Mouse (Mus musculus) forebrain, embryonic 14.5 days (tissue): ENCODE data around the gene Gm45062. TPM values are rescaled to one million over a fixed set of nuclear protein-coding genes. Genes with fewer than 3 reads are reported as not detected.
"Not testable (repeated sequence)": the region's sequence is repeated elsewhere in the genome, so short reads cannot be mapped to it uniquely, and the experiment has no call there.

Source experiments
- ATAC-seq: fragments of 200-750 bp; cut with Nextera tagmentation; 2 replicates; pipeline ENCODE4 v1.8.0; 2017; ENCODE audit warnings: mild to moderate bottlenecking, moderate library complexity
- DNase-seq: peaks from one replicate; pipeline ENCODE4 v3.0.0-alpha.2; 2015; ENCODE audit warnings: low spot score
- H3K27ac ChIP-seq: fragments of 300-500 bp; sonication (generic); 2 replicates; pipeline ENCODE4 v1.5.1; 2014; ENCODE audit warnings: low read depth, mild to moderate bottlenecking, control low read depth, low read length, moderate library complexity
- H3K27me3 ChIP-seq: fragments of 300-500 bp; sonication (generic); replicated peaks from 2 replicates; pipeline ENCODE4 v1.6.1; 2014; ENCODE audit warnings: low read length, control low read depth, mixed read lengths; ENCODE audit not compliant: control insufficient read depth, insufficient read depth
- H3K36me3 ChIP-seq: fragments of 300-500 bp; sonication (generic); 2 replicates; pipeline ENCODE4 v1.6.1; 2014; ENCODE audit warnings: low read length, control low read depth; ENCODE audit not compliant: control insufficient read depth, insufficient read depth
- H3K4me1 ChIP-seq: fragments of 300-500 bp; sonication (generic); 2 replicates; pipeline ENCODE4 v1.6.1; 2014; ENCODE audit warnings: antibody characterized with exemption, low read length, control low read depth; ENCODE audit not compliant: control insufficient read depth, insufficient read depth
- H3K4me2 ChIP-seq: fragments of 300-500 bp; sonication (generic); 2 replicates; pipeline ENCODE4 v1.6.1; 2014; ENCODE audit warnings: mild to moderate bottlenecking, control low read depth, low read length
- H3K4me3 ChIP-seq: fragments of 300-500 bp; sonication (generic); 2 replicates; pipeline ENCODE4 v1.5.1; 2014; ENCODE audit warnings: low read depth, low read length, control low read depth
- H3K9ac ChIP-seq: fragments of 300-500 bp; sonication (generic); 2 replicates; pipeline ENCODE4 v1.6.1; 2014; ENCODE audit warnings: mild to moderate bottlenecking, low read length, control low read depth, moderate library complexity
- H3K9me3 ChIP-seq: fragments of 300-500 bp; sonication (generic); replicated peaks from 2 replicates; pipeline ENCODE4 v1.6.1; 2016; ENCODE audit warnings: low read length, control low read depth, mixed read lengths; ENCODE audit not compliant: control insufficient read depth
- WGBS: fragments of 180-500 bp; shearing (Covaris S2); extraction: QIAGEN DNeasy Blood & Tissue Kit; methylation state at CpG from one replicate; pipeline ENCODE4 v1.1.7; 2014; 5-methylcytosine and 5-hydroxymethylcytosine counted together
- polyA plus RNA-seq: library from polyadenylated mRNA; unstranded; fragments of >200 nt; fragmentation: Nextera tagmentation; extraction: Ambion mirVana; gene quantifications from 2 replicates; pipeline ENCODE4 v1.2.1, GENCODE M21; 2014

Gene Gm45062
- polyA plus RNA-seq, 1 experiment from 2014 or later = 14.3 TPM

DNA sequence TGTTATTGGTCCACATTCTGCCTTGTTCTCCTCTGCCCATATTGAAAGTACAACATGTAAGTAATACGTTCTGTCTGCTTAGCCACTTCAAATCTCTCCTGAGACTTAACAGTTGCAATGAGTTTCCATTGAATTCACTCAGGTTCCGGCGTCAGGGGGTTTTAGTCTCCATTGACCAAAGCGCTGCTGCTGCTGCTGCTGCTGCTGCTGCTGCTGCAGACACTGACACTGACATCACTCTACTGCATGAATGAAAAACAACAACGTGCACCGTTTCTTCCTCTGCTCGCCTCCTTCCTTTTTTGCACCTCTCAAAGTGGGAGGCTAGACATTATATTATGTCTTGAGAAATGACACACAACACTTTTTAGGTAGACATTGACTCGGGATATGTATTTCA, 253.2 kb downstream of the Gm45062 start:
- no peak for ATAC-seq
- Histone ChIP-seq H3K36me3 (no peaks in the 10 kb centered on the region), H3K4me2 (peak overlapping the region; percentile 64), H3K4me3 (peak overlapping the region; percentile 91), H3K27ac (no peak overlapping the region; the same call in 1 of the 2 replicates), H3K9ac (peak overlapping the region; percentile 97), H3K27me3 (no peaks in the 10 kb centered on the region), H3K4me1 (peaks cover 16% of the 10 kb centered on the region), H3K9me3 (no peaks in the 10 kb centered on the region)
- WGBS = 6% methylated on average over 8 of the region's 8 CpGs
- peak; percentile 61 for DNase-seq

- no peak overlapping the region for H3K27ac ChIP-seq
- 77% methylated on average over 3 of the region's 3 CpGs for WGBS
- H3K4me2 ChIP-seq = no peak overlapping the region
- no peaks in the 10 kb centered on the region for H3K36me3 ChIP-seq
- no peaks in the 10 kb centered on the region for H3K27me3 ChIP-seq
- no peak overlapping the region for H3K9ac ChIP-seq
- DNase-seq (no peak), ATAC-seq (no peak)
- H3K9me3 ChIP-seq = no peaks in the 10 kb centered on the region
- H3K4me3 ChIP-seq = no peak overlapping the region
- H3K4me1 ChIP-seq = no peaks in the 10 kb centered on the region
These were observed 260.4 kb downstream of the Gm45062 start for GRCm38 (mm10) chr6:8519687-8520086.

DNA sequence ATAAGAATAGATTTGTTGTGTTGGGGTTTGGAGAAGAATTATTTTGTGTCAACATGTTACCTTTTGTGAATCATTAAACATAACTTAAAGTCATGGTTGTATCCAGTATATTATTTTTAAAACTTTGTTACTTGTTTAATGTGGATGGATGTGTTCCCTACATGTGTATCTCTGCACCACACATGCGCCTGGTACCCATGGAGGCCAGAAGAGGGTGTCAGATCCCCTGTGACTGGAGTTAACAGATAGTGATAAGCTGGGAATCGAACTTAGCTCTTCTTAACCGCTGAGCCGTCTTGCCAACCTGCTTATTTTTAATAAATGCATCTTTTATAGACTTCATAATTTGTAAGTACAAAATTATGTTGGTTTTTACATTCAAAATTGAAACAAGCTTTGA, 262.0 kb downstream of the Gm45062 start:
- Histone ChIP-seq H3K36me3 (no peaks in the 10 kb centered on the region), H3K4me2 (no peak overlapping the region), H3K9ac (no peak overlapping the region), H3K27ac (no peak overlapping the region), H3K4me3 (no peak overlapping the region), H3K4me1 (no peaks in the 10 kb centered on the region), H3K27me3 (no peaks in the 10 kb centered on the region), H3K9me3 (no peaks in the 10 kb centered on the region)
- WGBS = 98% methylated on average over 4 of the region's 4 CpGs
- no peak for ATAC-seq
- DNase-seq = no peak

DNA sequence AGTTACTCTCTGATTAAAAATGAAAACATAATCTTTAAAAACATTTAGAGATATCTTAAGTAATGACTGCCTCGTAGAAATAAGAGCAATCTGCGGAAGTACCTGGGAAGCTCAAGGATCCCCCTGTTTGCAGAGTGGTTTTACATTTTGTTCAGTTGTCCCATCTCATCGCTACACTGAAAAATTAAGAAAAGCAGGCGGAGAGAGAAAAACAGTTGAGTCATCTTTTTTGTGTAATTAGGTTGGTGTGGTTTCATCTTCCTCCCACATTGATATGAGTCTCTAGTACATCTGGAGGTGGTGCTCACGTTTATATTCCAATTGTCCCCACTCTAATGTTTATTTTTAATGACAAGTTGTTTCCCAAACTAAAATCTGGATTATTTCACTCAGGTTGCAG, 265.5 kb downstream of the Gm45062 start:
- Histone ChIP-seq H3K4me3 (no peak overlapping the region), H3K9me3 (no peaks in the 10 kb centered on the region), H3K4me1 (no peaks in the 10 kb centered on the region), H3K36me3 (no peaks in the 10 kb centered on the region), H3K4me2 (no peak overlapping the region), H3K27ac (no peak overlapping the region), H3K9ac (no peak overlapping the region), H3K27me3 (no peaks in the 10 kb centered on the region)
- ATAC-seq = no peak
- DNase-seq = no peak
- WGBS = 88% methylated on average over 5 of the region's 5 CpGs

GRCm38 (mm10) chr6:8531104-8531894, 272.0 kb downstream of the Gm45062 start:
- no peaks in the 10 kb centered on the region for H3K4me1 ChIP-seq
- no peaks in the 10 kb centered on the region for H3K9me3 ChIP-seq
- no peak overlapping the region for H3K4me2 ChIP-seq
- no peak overlapping the region for H3K4me3 ChIP-seq
- 93% methylated on average over 4 of the region's 4 CpGs for WGBS
- no peaks in the 10 kb centered on the region for H3K27me3 ChIP-seq
- H3K36me3 ChIP-seq = no peaks in the 10 kb centered on the region
- H3K27ac ChIP-seq = no peak overlapping the region
- no peak for DNase-seq
- no peak for ATAC-seq
- no peak overlapping the region for H3K9ac ChIP-seq

DNA sequence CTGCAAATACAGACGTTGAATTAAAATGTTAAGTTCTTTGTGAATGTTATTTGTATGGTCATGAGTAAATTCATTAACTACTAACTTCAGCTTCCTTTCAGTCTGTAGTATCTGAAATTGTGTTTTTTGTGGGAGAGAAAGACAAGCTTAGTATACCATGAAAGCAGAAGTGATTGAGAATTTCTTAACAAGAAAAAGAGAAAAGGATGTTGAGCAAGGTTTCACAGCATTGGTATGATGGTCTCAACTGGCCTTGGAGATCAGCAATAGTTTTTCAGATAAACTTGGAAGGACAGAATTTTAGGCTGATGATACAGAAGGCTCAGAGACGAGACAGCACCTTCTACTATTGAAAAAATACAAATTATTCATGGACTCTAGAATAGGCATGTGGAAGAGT, 277.7 kb downstream of the Gm45062 start:
- H3K9me3 ChIP-seq = no peaks in the 10 kb centered on the region
- no peak overlapping the region for H3K4me3 ChIP-seq
- no peak overlapping the region for H3K9ac ChIP-seq
- H3K27ac ChIP-seq = no peak overlapping the region
- H3K36me3 ChIP-seq = no peaks in the 10 kb centered on the region
- ATAC-seq = no peak
- H3K4me1 ChIP-seq = no peaks in the 10 kb centered on the region
- 77% methylated on average over 2 of the region's 2 CpGs for WGBS
- no peak for DNase-seq
- no peaks in the 10 kb centered on the region for H3K27me3 ChIP-seq
- H3K4me2 ChIP-seq = no peak overlapping the region

GRCm38 (mm10) chr6:8541531-8541930, 282.3 kb downstream of the Gm45062 start:
- H3K9me3 ChIP-seq, DNase-seq, H3K4me1 ChIP-seq, H3K27ac ChIP-seq, H3K27me3 ChIP-seq, H3K4me2 ChIP-seq, H3K4me3 ChIP-seq, H3K36me3 ChIP-seq, ATAC-seq, H3K9ac ChIP-seq: not testable (repeated sequence)
- WGBS = 51% methylated on average over 2 of the region's 4 CpGs

- ATAC-seq (no peak), DNase-seq (no peak)
- no peak overlapping the region for H3K4me3 ChIP-seq
- H3K9me3 ChIP-seq = no peaks in the 10 kb centered on the region
- peaks cover 8% of the 10 kb centered on the region; the same call in 1 of the 2 replicates for H3K36me3 ChIP-seq
- H3K4me1 ChIP-seq = no peaks in the 10 kb centered on the region
- H3K9ac ChIP-seq = no peak overlapping the region
- no peak overlapping the region for H3K27ac ChIP-seq
- no peaks in the 10 kb centered on the region for H3K27me3 ChIP-seq
- 95% methylated on average over 5 of the region's 5 CpGs for WGBS
- H3K4me2 ChIP-seq = no peak overlapping the region
These were observed 285.6 kb downstream of the Gm45062 start for GRCm38 (mm10) chr6:8544822-8545221.

- Histone ChIP-seq H3K9ac (no peak overlapping the region), H3K27me3 (no peaks in the 10 kb centered on the region), H3K4me3 (no peak overlapping the region), H3K27ac (no peak overlapping the region), H3K4me1 (no peaks in the 10 kb centered on the region), H3K4me2 (no peak overlapping the region), H3K36me3 (peaks cover 8% of the 10 kb centered on the region), H3K9me3 (no peaks in the 10 kb centered on the region)
- 94% methylated on average over 7 of the region's 7 CpGs for WGBS
- DNase-seq (no peak), ATAC-seq (no peak)
These were observed 286.5 kb downstream of the Gm45062 start for GRCm38 (mm10) chr6:8545780-8546179.
